Comparison of ENCODE assay signal across 26 mouse cellular contexts in the genomic region with DNA sequence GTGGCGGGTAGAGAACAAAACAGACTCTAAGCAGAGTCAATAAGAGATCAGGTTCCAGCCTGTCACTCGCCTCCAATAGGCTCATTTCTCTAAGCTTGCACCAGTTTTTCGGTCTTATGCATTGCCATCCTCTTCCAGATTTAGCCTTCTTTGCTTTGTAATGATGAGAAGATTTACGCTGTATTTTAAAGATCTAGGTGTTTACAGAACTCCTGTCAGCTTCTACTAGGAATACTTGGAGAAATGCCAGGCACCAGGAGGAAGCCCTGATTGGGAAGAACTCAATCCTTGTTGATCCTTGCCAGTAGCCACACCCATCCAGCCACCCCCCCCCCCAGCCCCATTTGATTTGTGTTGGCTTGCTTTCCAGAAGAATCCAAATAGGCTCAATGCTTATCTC. TPM values are rescaled to one million over a fixed set of nuclear protein-coding genes. Genes with fewer than 3 reads are reported as not detected.
"Had no signal": no experiment of that assay in that cellular context is flagged by ENCODE, and none has a peak within 500 bp of the region (broad histone marks: within the 10 kb centered on the region; RNA-seq: fewer than 3 reads in every experiment).

No protein-coding gene starts in this region.

- ATAC-seq: liver, postnatal 0 days; midbrain, embryonic 13.5 days; midbrain, embryonic 16.5 days had no signal

- H3K36me3 ChIP-seq: limb, embryonic 12.5 days; limb, embryonic 15.5 days; lung, embryonic 15.5 days; midbrain, embryonic 10.5 days; midbrain, embryonic 13.5 days; neural tube, embryonic 13.5 days; stomach, embryonic 15.5 days had no signal

- H3K4me1 ChIP-seq: limb, embryonic 12.5 days; limb, embryonic 15.5 days; lung, embryonic 15.5 days; megakaryocyte, embryonic 14.5 days; midbrain, embryonic 10.5 days; midbrain, embryonic 13.5 days; neural tube, embryonic 13.5 days; stomach, embryonic 15.5 days had no signal

- H3K27me3 ChIP-seq: limb, embryonic 12.5 days; limb, embryonic 15.5 days; lung, embryonic 15.5 days; megakaryocyte, embryonic 14.5 days; midbrain, embryonic 13.5 days; neural tube, embryonic 13.5 days; stomach, embryonic 15.5 days had no signal

- H3K9me3 ChIP-seq: limb, embryonic 12.5 days; limb, embryonic 15.5 days; lung, embryonic 15.5 days; megakaryocyte, embryonic 14.5 days; midbrain, embryonic 10.5 days; midbrain, embryonic 13.5 days; neural tube, embryonic 13.5 days; stomach, embryonic 15.5 days had no signal

- H3K9ac ChIP-seq: limb, embryonic 12.5 days; limb, embryonic 15.5 days; liver, embryonic 14.5 days; liver, postnatal 0 days; lung, embryonic 15.5 days; midbrain, embryonic 13.5 days; neural tube, embryonic 13.5 days; stomach, embryonic 15.5 days had no signal

- H3K4me2 ChIP-seq: limb, embryonic 12.5 days; limb, embryonic 15.5 days; liver, embryonic 11.5 days; lung, embryonic 15.5 days; midbrain, embryonic 13.5 days; neural tube, embryonic 13.5 days; stomach, embryonic 15.5 days had no signal

- DNase-seq: kidney, adult 8-10 months; kidney, postnatal 25 days; layer of hippocampus, adult 9-11 months; layer of hippocampus, postnatal 36 days; left cerebral cortex, postnatal 4 days; liver, postnatal 0 days; lung, postnatal 14 days; retina, postnatal 1 day; right cerebral cortex, postnatal 25 days; spleen, adult 18-20 months; thymus, postnatal 25 days had no signal

- H3K27ac ChIP-seq: kidney, postnatal 0 days; layer of hippocampus, adult 2 months; left cerebral cortex, adult 2 months; limb, embryonic 12.5 days; limb, embryonic 15.5 days; liver, embryonic 14.5 days; lung, embryonic 15.5 days; midbrain, embryonic 10.5 days; midbrain, embryonic 13.5 days; neural tube, embryonic 13.5 days; stomach, embryonic 15.5 days had no signal

- H3K4me3 ChIP-seq: layer of hippocampus, adult 2 months; left cerebral cortex, adult 2 months; limb, embryonic 12.5 days; limb, embryonic 15.5 days; lung, embryonic 15.5 days; megakaryocyte, embryonic 14.5 days; midbrain, embryonic 10.5 days; midbrain, embryonic 13.5 days; myocyte; neural tube, embryonic 13.5 days; stomach, embryonic 15.5 days had no signal

RNA-seq across cellular contexts. Expression of gene Dpp4, which starts 14.4 kb away (rescaled TPM):
- polyA plus RNA-seq: myocyte had no signal
